Mouse (Mus musculus): Measurements from ENCODE around the gene Rreb1. TPM values are rescaled to one million over a fixed set of nuclear protein-coding genes. Genes with fewer than 3 reads are reported as not detected.

Rreb1 gene
- polyA plus RNA-seq, 1 experiment: 23.3 TPM

DNA sequence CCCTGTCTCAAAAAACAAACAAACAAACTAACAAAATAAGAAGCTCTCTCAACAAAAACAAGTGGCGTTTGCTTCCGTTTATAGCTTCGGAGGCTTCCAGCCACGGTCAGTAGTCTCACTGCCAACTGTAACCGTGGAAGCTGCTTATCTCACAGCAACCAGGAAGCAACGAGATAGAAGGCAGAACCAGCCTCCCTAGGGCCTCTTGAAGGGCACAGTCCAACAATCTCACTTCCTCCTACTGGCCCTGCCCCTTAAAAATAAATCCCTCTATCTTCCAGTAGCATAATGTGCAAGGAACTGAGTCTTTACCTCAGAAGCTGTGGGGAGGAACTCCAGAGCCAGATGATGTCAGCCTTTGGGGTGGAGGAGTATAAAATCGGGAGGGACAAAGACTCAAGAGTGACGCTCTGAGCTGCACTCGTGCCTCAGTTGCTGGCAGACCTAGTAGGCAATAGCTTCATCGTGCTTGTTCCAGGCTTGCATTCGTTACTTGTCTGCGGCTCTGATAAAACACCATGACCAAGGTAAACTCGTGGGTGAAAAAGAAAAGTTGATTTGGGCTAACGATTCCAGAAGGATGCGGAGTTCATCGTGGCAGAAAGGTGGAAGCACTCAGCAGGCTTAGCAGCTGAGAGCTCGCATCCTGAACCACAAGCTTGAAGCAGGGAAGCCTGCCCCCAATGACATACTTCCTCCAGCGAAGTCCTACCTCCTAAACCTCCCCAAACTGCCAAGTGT is 180.5 kb downstream of the Rreb1 start:
- Histone ChIP-seq H3K36me3 (replicated peaks; ENCODE audit: low read length) (peaks cover 22% of the 10 kb centered on the region), H3K9me3 (no peaks in the 10 kb centered on the region), H3K4me1 (peaks cover 76% of the 10 kb centered on the region), H3K27me3 (replicated peaks) (no peaks in the 10 kb centered on the region), H3K4me3 (replicated peaks) (peak overlapping the region; percentile 80)
- TF ChIP-seq GATA1 (IDR thresholded peaks at IDR 0.05; ENCODE audit: borderline replicate concordance, low read length) (peak; percentile 81), FLI1 (IDR thresholded peaks at IDR 0.05; ENCODE audit: low read length) (0 out of 2 replicates have a peak, but pooled peaks have one; percentile 12)

DNA sequence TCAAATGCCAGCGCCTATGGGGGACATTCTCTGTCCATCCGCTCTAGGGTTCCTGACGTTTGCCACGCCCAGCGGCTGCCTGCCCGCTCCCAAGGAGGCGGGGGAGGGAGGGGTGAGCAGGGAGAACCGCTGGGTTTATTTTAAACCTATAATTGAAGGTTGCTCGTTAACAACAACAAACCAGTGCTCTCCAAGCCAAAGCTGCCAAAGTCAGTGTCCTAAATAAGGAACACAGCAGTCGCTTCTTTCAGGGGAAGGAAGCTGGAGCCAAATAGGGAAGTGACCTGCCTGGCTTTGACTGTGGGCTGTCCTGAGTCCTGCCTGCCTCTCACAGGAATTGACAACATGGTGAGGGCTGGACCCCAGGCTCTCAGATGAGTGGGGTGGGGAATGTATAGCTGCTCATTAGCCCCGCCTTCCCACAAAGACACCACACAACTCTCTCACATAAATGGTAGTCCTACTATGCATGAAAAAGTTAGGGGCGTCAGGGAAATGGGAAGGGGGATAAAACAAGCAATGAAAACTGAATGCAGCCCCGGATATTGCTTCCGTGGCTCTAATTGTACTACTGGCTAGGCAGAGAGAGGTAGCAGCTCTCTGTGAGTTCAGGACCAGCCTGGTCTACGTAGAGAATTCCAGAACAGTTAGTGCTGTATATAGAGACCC is 181.2 kb downstream of the Rreb1 start:
- H3K27me3 ChIP-seq (replicated peaks): no peaks in the 10 kb centered on the region
- peaks cover 21% of the 10 kb centered on the region for H3K36me3 ChIP-seq (replicated peaks; ENCODE audit: low read length)
- no peak for TF ChIP-seq GATA1 (IDR thresholded peaks at IDR 0.05; ENCODE audit: borderline replicate concordance, low read length)
- TF ChIP-seq FLI1 (IDR thresholded peaks at IDR 0.05; ENCODE audit: low read length): no peak
- peak overlapping the region; percentile 80 for H3K4me3 ChIP-seq (replicated peaks)
- H3K4me1 ChIP-seq: peaks cover 80% of the 10 kb centered on the region
- H3K9me3 ChIP-seq: no peaks in the 10 kb centered on the region

DNA sequence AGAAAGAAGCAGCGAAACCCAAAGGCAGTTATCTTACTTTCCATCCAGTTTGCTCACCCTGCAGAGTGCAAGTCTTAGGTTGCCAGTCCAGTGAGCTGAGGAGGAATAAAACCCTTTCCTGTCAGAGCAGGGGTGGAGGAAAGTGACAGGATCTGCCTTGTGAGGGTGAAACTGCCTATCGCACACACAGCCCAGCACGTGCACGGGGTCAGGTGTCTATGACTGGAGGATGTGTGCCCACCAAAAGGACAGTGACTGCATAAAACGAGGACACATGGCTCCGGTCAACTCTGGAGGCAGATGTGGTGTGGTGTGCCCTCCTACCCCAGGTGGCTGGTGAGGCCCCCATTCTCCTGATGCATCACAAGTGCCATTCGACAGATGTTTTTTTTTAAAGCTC is 181.7 kb downstream of the Rreb1 start:
- TF ChIP-seq GATA1 (IDR thresholded peaks at IDR 0.05; ENCODE audit: borderline replicate concordance, low read length) (no peak), FLI1 (IDR thresholded peaks at IDR 0.05; ENCODE audit: low read length) (no peak)
- H3K9me3 ChIP-seq: no peaks in the 10 kb centered on the region
- H3K4me3 ChIP-seq (replicated peaks): peak overlapping the region; percentile 12
- peaks cover 19% of the 10 kb centered on the region for H3K36me3 ChIP-seq (replicated peaks; ENCODE audit: low read length)
- H3K27me3 ChIP-seq (replicated peaks): no peaks in the 10 kb centered on the region
- H3K4me1 ChIP-seq: peaks cover 80% of the 10 kb centered on the region

DNA sequence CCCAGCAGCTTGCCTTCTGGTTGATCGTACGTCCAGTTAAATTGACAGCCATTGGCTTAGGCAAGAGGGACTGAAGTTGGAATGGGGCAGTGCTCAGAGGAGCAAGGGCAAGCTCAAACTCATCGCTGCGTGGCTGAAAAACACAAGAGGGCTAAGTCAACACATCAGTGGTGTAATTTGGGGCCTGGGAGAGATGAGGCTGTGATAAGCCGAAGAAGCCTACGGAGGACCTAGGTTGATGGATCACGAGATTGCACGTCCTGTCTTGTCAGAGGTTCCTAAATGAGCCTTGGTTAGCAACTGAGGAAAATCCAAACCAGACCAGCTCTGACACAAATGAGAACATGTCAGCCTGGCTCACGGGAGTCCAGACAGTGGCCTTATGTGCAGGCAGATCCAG is 184.3 kb downstream of the Rreb1 start:
- no peak for TF ChIP-seq FLI1 (IDR thresholded peaks at IDR 0.05; ENCODE audit: low read length)
- no peak for TF ChIP-seq GATA1 (IDR thresholded peaks at IDR 0.05; ENCODE audit: borderline replicate concordance, low read length)
- peaks cover 76% of the 10 kb centered on the region for H3K4me1 ChIP-seq
- no peaks in the 10 kb centered on the region for H3K27me3 ChIP-seq (replicated peaks)

DNA sequence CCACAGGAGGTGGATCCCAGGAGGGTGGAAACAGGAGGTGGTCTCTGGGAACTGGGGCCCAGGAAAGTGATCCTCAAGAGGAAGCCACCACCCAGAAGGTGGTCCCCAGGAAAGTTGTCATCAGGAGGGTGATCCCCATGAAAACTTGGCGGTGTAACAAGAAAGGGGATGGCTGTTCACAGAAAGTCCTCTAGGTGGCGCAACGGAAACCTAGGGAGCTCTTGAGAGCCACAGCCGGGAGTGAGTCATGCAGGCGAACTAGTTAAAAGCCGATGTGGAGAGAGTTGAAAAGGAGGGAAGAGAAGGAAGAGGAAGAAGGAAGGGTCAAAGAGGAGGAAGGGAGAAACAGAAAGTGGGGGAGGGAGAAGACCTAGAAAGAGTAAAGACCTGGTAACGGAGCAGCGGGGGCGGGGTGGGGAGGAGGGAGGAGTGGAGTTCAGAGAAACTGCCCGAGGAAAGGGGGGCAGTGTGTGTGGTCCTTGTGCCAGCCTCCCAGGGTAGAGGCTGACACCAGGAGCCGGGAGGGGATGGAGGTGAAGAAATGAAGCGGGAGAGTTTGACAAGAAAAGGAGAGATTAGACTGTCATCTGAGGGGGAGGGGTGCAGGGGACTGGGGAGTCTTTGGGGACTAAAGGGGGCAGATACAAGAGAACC is 185.3 kb downstream of the Rreb1 start:
- Histone ChIP-seq H3K27me3 (replicated peaks) (no peaks in the 10 kb centered on the region), H3K9me3 (no peaks in the 10 kb centered on the region), H3K4me3 (replicated peaks) (peak overlapping the region; percentile 91), H3K36me3 (replicated peaks; ENCODE audit: low read length) (no peaks in the 10 kb centered on the region), H3K4me1 (peaks cover 67% of the 10 kb centered on the region)
- TF ChIP-seq GATA1 (IDR thresholded peaks at IDR 0.05; ENCODE audit: borderline replicate concordance, low read length): no peak
- TF ChIP-seq FLI1 (IDR thresholded peaks at IDR 0.05; ENCODE audit: low read length): no peak

More for the DNA sequence above, 184.3 kb downstream of the Rreb1 start:
- no peak overlapping the region for H3K4me3 ChIP-seq (replicated peaks)
- no peaks in the 10 kb centered on the region for H3K9me3 ChIP-seq
- H3K36me3 ChIP-seq (replicated peaks; ENCODE audit: low read length): no peaks in the 10 kb centered on the region

DNA sequence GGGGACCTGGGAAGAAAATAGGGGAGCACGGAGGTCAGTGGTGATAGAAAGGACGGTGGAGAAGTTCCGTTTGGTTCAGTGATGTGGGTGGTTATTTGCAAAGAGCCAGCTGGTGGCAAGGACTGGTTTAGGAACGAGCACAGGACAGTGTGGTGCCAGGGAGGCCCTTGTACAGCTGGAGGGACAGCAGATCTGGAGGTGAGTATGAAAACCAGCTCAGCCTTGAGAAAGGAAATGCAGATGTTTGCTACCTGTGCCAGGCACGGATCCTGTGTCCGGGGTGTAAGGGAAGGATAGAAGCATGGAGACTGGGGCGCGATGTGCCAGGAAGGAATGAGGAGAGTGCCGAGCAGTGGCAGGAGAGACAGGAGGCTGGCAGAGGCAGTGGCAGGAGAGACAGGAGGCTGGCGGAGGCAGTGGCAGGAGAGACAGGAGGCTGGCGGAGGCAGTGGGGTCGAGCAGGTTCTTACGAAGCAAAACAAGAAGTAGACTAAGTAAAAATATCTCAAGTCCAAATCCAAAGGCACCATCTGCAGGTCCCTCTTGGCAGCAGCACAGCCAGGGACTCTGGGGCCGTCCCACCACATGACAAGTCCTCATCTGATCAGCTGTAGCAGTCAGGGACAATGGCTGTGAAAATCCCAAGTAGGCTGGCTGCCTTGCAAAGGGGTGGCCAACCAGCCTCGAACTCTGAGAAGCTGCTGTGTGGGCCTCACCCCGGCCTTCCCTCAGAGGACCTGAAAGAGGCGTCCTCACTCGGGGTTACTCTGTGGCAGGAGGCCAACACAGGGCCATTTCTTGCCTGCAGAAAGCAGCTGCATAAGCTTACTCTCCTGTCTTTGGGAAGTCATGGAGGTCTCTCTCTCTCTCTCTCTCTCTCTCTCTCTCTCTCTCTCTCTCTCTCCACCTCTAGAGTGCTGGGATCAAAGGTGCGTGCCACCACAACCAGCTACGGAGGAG is 186.2 kb downstream of the Rreb1 start:
- no peaks in the 10 kb centered on the region for H3K36me3 ChIP-seq (replicated peaks; ENCODE audit: low read length)
- H3K4me1 ChIP-seq: peaks cover 64% of the 10 kb centered on the region
- peak overlapping the region; percentile 91 for H3K4me3 ChIP-seq (replicated peaks)
- H3K27me3 ChIP-seq (replicated peaks): no peaks in the 10 kb centered on the region
- H3K9me3 ChIP-seq: no peaks in the 10 kb centered on the region
- TF ChIP-seq FLI1 (IDR thresholded peaks at IDR 0.05; ENCODE audit: low read length): no peak
- no peak for TF ChIP-seq GATA1 (IDR thresholded peaks at IDR 0.05; ENCODE audit: borderline replicate concordance, low read length)

DNA sequence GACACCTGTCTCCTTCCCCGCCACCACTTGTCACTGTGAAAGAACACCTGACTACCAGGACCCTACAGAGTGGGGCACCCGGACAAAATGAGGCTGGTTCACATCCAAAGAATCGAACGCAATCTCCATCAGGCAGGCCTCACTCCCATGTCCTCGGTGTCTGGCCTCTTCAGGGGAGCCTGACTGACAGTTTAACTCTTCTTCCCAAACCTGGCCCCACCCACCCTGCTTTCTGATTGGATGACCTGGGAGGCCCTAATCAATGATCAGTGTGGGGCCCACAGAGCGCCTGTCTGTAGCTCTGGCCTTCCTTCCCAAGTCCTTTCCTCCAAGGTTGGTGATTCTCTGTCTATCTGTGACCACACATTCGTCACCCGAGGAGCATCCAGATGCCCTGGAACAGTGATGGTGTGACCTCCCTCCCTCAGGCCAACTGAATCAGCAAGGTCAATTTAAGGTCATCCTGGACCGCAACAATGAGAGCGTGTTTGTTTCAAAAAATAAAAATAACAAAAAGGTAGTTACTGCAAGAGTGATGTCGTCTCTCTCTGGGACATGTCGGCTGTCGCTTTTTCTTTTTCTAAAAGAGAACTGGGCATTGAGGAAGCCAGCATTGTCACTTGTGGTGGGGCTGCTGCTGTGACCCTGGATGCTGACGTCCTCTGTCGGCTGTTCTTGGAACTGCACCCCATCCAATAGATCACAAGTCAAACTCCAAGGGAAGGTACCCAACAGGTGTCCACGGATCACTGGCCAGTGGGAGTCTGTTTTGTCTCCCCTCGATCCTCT is 187.1 kb downstream of the Rreb1 start:
- Histone ChIP-seq H3K27me3 (replicated peaks) (no peaks in the 10 kb centered on the region), H3K36me3 (replicated peaks; ENCODE audit: low read length) (peaks cover 5% of the 10 kb centered on the region), H3K4me1 (peaks cover 58% of the 10 kb centered on the region), H3K9me3 (no peaks in the 10 kb centered on the region), H3K4me3 (replicated peaks) (no peak overlapping the region)
- TF ChIP-seq FLI1 (IDR thresholded peaks at IDR 0.05; ENCODE audit: low read length) (no peak), GATA1 (IDR thresholded peaks at IDR 0.05; ENCODE audit: borderline replicate concordance, low read length) (no peak)

DNA sequence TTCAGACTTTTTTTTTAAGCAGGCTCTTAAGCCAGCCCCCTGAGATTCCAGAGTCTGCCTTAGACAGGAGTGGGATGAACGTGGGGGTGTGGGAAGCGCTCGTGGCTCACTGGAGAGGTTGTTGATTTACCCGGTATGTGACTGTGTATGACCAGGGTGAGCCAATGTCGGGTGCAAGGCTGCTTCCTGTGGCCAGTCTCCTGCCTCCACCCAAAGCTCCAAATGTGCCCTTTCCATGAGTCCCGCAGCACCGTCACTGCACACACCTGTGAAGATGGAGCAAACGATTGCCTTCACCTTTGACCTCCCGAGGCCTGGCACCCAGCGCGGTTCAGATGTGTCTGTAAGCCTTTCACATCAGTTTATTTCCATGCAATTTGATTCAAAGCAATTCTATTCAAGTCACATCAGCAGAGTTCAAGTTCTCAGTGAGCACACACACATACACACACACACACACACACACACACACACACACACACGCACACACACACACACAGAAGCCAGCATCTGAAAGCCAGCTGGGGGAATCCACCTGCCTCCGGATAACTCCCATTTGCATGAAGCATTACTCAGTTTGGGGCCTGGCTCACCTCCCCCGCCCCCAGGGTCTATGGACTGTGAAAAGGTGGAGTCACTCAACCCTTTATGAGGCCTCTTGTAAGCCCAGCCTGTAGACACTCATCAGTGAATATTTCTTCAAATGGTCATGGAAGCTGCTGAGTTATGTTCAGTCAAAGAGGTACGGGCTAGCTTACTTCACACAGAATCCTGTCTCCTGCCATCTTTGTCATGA is 188.3 kb downstream of the Rreb1 start:
- H3K27me3 ChIP-seq (replicated peaks): no peaks in the 10 kb centered on the region
- peaks cover 62% of the 10 kb centered on the region for H3K4me1 ChIP-seq
- peaks cover 13% of the 10 kb centered on the region for H3K36me3 ChIP-seq (replicated peaks; ENCODE audit: low read length)
- no peak overlapping the region for H3K4me3 ChIP-seq (replicated peaks)
- no peak for TF ChIP-seq GATA1 (IDR thresholded peaks at IDR 0.05; ENCODE audit: borderline replicate concordance, low read length)
- no peak for TF ChIP-seq FLI1 (IDR thresholded peaks at IDR 0.05; ENCODE audit: low read length)
- H3K9me3 ChIP-seq: no peaks in the 10 kb centered on the region

Data from megakaryocyte, embryonic 14.5 days (primary cell).